Mouse (Mus musculus) midbrain, embryonic 12.5 days (tissue): ENCODE data around the gene Shcbp1l. TPM values are rescaled to one million over a fixed set of nuclear protein-coding genes. Genes with fewer than 3 reads are reported as not detected.
"Not testable (repeated sequence)": the region's sequence is repeated elsewhere in the genome, so short reads cannot be mapped to it uniquely, and the experiment has no call there.

Experiments used
- ATAC-seq: fragments of 200-750 bp; cut with Nextera tagmentation; 2 replicates; pipeline ENCODE4 v1.8.0; 2017; ENCODE audit warnings: low read depth, moderate TSS enrichment, moderate library complexity; ENCODE audit not compliant: low FRiP score
- H3K27ac ChIP-seq: fragments of 300-500 bp; sonication (generic); replicated peaks from 2 replicates; pipeline ENCODE4 v1.5.1; 2016; ENCODE audit warnings: mild to moderate bottlenecking
- H3K27me3 ChIP-seq: fragments of 300-500 bp; sonication (generic); 2 replicates; pipeline ENCODE4 v1.6.1; 2016; ENCODE audit warnings: mild to moderate bottlenecking
- H3K36me3 ChIP-seq: fragments of 300-500 bp; sonication (generic); 2 replicates; pipeline ENCODE4 v1.6.1; 2016
- H3K4me1 ChIP-seq: fragments of 300-500 bp; sonication (generic); 2 replicates; pipeline ENCODE4 v1.6.1; 2016
- H3K4me2 ChIP-seq: fragments of 300-500 bp; sonication (generic); replicated peaks from 2 replicates; pipeline ENCODE4 v1.6.1; 2016; ENCODE audit warnings: mild to moderate bottlenecking, moderate library complexity
- H3K4me3 ChIP-seq: fragments of 300-500 bp; sonication (generic); 2 replicates; pipeline ENCODE4 v1.5.1; 2016; ENCODE audit warnings: mild to moderate bottlenecking
- H3K9ac ChIP-seq: fragments of 300-500 bp; sonication (generic); replicated peaks from 2 replicates; pipeline ENCODE4 v1.6.1; 2016; ENCODE audit warnings: mild to moderate bottlenecking, moderate library complexity
- H3K9me3 ChIP-seq: fragments of 300-500 bp; sonication (generic); 2 replicates; pipeline ENCODE4 v1.6.1; 2016; ENCODE audit warnings: mild to moderate bottlenecking
- WGBS: fragments of 180-500 bp; shearing (Covaris S2); methylation state at CpG from one replicate; pipeline ENCODE4 v1.1.7; 2016; 5-methylcytosine and 5-hydroxymethylcytosine counted together
- polyA plus RNA-seq: library from polyadenylated mRNA; unstranded; fragments of >200 nt; fragmentation: Nextera tagmentation; extraction: Ambion mirVana; gene quantifications from 2 replicates; pipeline ENCODE4 v1.2.1, GENCODE M21; 2016

Gene Shcbp1l
- polyA plus RNA-seq, 1 experiment from 2014 or later = 0.17 TPM

- 91% methylated on average over 1 of the region's 1 CpGs for WGBS
- H3K4me3 ChIP-seq = no peak overlapping the region
- H3K27ac ChIP-seq = no peak overlapping the region
- H3K4me2 ChIP-seq = no peak overlapping the region
- H3K4me1 ChIP-seq = no peaks in the 10 kb centered on the region
- H3K27me3 ChIP-seq = no peaks in the 10 kb centered on the region
- no peak for ATAC-seq
- H3K36me3 ChIP-seq = peaks cover 88% of the 10 kb centered on the region
- no peaks in the 10 kb centered on the region for H3K9me3 ChIP-seq
- H3K9ac ChIP-seq = no peak overlapping the region
Observed at GRCm38 (mm10) chr1:153461796-153462195, 36.8 kb downstream of the Shcbp1l start.

GRCm38 (mm10) chr1:153479296-153479695 lies 54.3 kb downstream of the Shcbp1l start:
- WGBS = 84% methylated on average over 1 of the region's 1 CpGs
- no peak overlapping the region for H3K4me2 ChIP-seq

GRCm38 (mm10) chr1:153480386-153481024 lies 55.5 kb downstream of the Shcbp1l start:
- H3K27ac ChIP-seq = no peak overlapping the region
- H3K4me2 ChIP-seq = no peak overlapping the region
- no peaks in the 10 kb centered on the region for H3K9me3 ChIP-seq
- H3K36me3 ChIP-seq = peaks cover 63% of the 10 kb centered on the region
- peak; percentile 34; the same call in 1 of the 2 replicates for ATAC-seq
- no peaks in the 10 kb centered on the region for H3K27me3 ChIP-seq
- peaks cover 20% of the 10 kb centered on the region for H3K4me1 ChIP-seq
- no peak overlapping the region for H3K4me3 ChIP-seq
- no peak overlapping the region for H3K9ac ChIP-seq
- 57% methylated on average over 1 of the region's 1 CpGs for WGBS

More at GRCm38 (mm10) chr1:153479296-153479695, 54.3 kb downstream of the Shcbp1l start:
- Histone ChIP-seq H3K27ac (no peak overlapping the region), H3K27me3 (no peaks in the 10 kb centered on the region), H3K36me3 (peaks cover 73% of the 10 kb centered on the region), H3K9ac (no peak overlapping the region), H3K4me3 (no peak overlapping the region), H3K9me3 (no peaks in the 10 kb centered on the region), H3K4me1 (peaks cover 8% of the 10 kb centered on the region)
- ATAC-seq = no peak

GRCm38 (mm10) chr1:153481025-153481412 lies 56.1 kb downstream of the Shcbp1l start:
- Histone ChIP-seq H3K27ac (no peak overlapping the region), H3K4me3 (no peak overlapping the region), H3K4me2 (no peak overlapping the region), H3K4me1 (peaks cover 23% of the 10 kb centered on the region), H3K9me3 (no peaks in the 10 kb centered on the region), H3K27me3 (no peaks in the 10 kb centered on the region), H3K36me3 (peaks cover 61% of the 10 kb centered on the region), H3K9ac (no peak overlapping the region)
- 56% methylated on average over 1 of the region's 1 CpGs for WGBS
- ATAC-seq = peak; percentile 52; the same call in 1 of the 2 replicates

GRCm38 (mm10) chr1:153485201-153485796 lies 60.3 kb downstream of the Shcbp1l start:
- Histone ChIP-seq H3K4me3 (peak overlapping the region; percentile 100), H3K9me3 (no peaks in the 10 kb centered on the region), H3K36me3 (peaks cover 23% of the 10 kb centered on the region), H3K9ac (peak overlapping the region; percentile 52; the same call in 1 of the 2 replicates), H3K27me3 (no peaks in the 10 kb centered on the region), H3K4me2 (peak overlapping the region; percentile 91), H3K4me1 (peaks cover 25% of the 10 kb centered on the region), H3K27ac (no peak overlapping the region)
- no peak for ATAC-seq
- WGBS = 43% methylated on average over 2 of the region's 2 CpGs

GRCm38 (mm10) chr1:153486120-153486519 lies 61.2 kb downstream of the Shcbp1l start:
- Histone ChIP-seq H3K9ac (peak overlapping the region; percentile 98), H3K36me3 (peaks cover 15% of the 10 kb centered on the region), H3K4me3 (peak overlapping the region; percentile 100), H3K4me2 (peak overlapping the region; percentile 91), H3K4me1 (peaks cover 25% of the 10 kb centered on the region)
- ATAC-seq, H3K27me3 ChIP-seq, H3K27ac ChIP-seq, H3K9me3 ChIP-seq: not testable (repeated sequence)
- 11% methylated on average over 6 of the region's 6 CpGs for WGBS

- H3K27me3 ChIP-seq = no peaks in the 10 kb centered on the region
Observed at GRCm38 (mm10) chr1:153486767-153487499, 62.0 kb downstream of the Shcbp1l start.

GRCm38 (mm10) chr1:153487500-153487879 lies 62.5 kb downstream of the Shcbp1l start, which contains the start of gene Dhx9:
TSS of gene Dhx9 (minus strand) at chr1:153487660.
- ATAC-seq = peak; percentile 90
- Histone ChIP-seq H3K9me3 (no peaks in the 10 kb centered on the region), H3K4me3 (peak within 1 kb of the TSS; percentile 100), H3K36me3 (peaks cover 2% of the 10 kb centered on the region; the same call in 1 of the 2 replicates), H3K27me3 (no peaks in the 10 kb centered on the region), H3K9ac (peak within 1 kb of the TSS; percentile 98), H3K27ac (peak within 1 kb of the TSS; percentile 94), H3K4me2 (peak within 1 kb of the TSS; percentile 91), H3K4me1 (peaks cover 25% of the 10 kb centered on the region)
- under 1% methylated on average over 35 of the region's 35 CpGs for WGBS

More at GRCm38 (mm10) chr1:153486767-153487499, 62.0 kb downstream of the Shcbp1l start:
- ATAC-seq = peak; percentile 80
- Histone ChIP-seq H3K4me3 (peak overlapping the region; percentile 100), H3K4me1 (peaks cover 25% of the 10 kb centered on the region), H3K9ac (peak overlapping the region; percentile 98), H3K9me3 (no peaks in the 10 kb centered on the region), H3K27ac (peak overlapping the region; percentile 94), H3K36me3 (peaks cover 8% of the 10 kb centered on the region; the same call in 1 of the 2 replicates), H3K4me2 (peak overlapping the region; percentile 91)
- under 1% methylated on average over 64 of the region's 64 CpGs for WGBS

- Histone ChIP-seq H3K9ac (no peak overlapping the region), H3K4me3 (no peak overlapping the region), H3K9me3 (no peaks in the 10 kb centered on the region), H3K4me2 (no peak overlapping the region), H3K27ac (no peak overlapping the region), H3K4me1 (peaks cover 18% of the 10 kb centered on the region), H3K27me3 (no peaks in the 10 kb centered on the region), H3K36me3 (no peaks in the 10 kb centered on the region)
- WGBS = 50% methylated on average over 7 of the region's 7 CpGs
- no peak for ATAC-seq
Observed at GRCm38 (mm10) chr1:153489132-153489531, 64.2 kb downstream of the Shcbp1l start.

GRCm38 (mm10) chr1:153489540-153489939 lies 64.6 kb downstream of the Shcbp1l start:
- 44% methylated on average over 2 of the region's 2 CpGs for WGBS
- Histone ChIP-seq H3K27me3 (no peaks in the 10 kb centered on the region), H3K9ac (no peak overlapping the region), H3K4me2 (no peak overlapping the region), H3K27ac (no peak overlapping the region), H3K4me1 (peaks cover 14% of the 10 kb centered on the region), H3K9me3 (no peaks in the 10 kb centered on the region), H3K4me3 (no peak overlapping the region), H3K36me3 (no peaks in the 10 kb centered on the region)
- ATAC-seq = no peak

GRCm38 (mm10) chr1:153489963-153490362 lies 65.0 kb downstream of the Shcbp1l start:
- H3K36me3 ChIP-seq = no peaks in the 10 kb centered on the region
- H3K9me3 ChIP-seq = no peaks in the 10 kb centered on the region
- H3K4me3 ChIP-seq = no peak overlapping the region
- no peak overlapping the region for H3K27ac ChIP-seq
- H3K27me3 ChIP-seq = no peaks in the 10 kb centered on the region
- H3K9ac ChIP-seq = no peak overlapping the region
- H3K4me1 ChIP-seq = peaks cover 10% of the 10 kb centered on the region
- no peak overlapping the region for H3K4me2 ChIP-seq
- ATAC-seq = no peak
- WGBS = 90% methylated on average over 4 of the region's 4 CpGs

- no peak for ATAC-seq
- H3K27me3 ChIP-seq = no peaks in the 10 kb centered on the region
- no peak overlapping the region for H3K4me2 ChIP-seq
- H3K27ac ChIP-seq = no peak overlapping the region
- no peaks in the 10 kb centered on the region for H3K36me3 ChIP-seq
- WGBS = 86% methylated on average over 2 of the region's 2 CpGs
- H3K4me1 ChIP-seq = no peaks in the 10 kb centered on the region; the same call in 1 of the 2 replicates
- no peaks in the 10 kb centered on the region for H3K9me3 ChIP-seq
- no peak overlapping the region for H3K9ac ChIP-seq
- no peak overlapping the region for H3K4me3 ChIP-seq
Observed at GRCm38 (mm10) chr1:153491345-153491744, 66.4 kb downstream of the Shcbp1l start.
